Mouse (Mus musculus) kidney, postnatal 10 days (tissue): ENCODE measurements around the gene Yipf1.

Experiments used
- DNase-seq: peaks from one replicate; pipeline ENCODE4 v3.0.0; 2021; ENCODE audit warnings: mixed read lengths

Gene Yipf1

GRCm38 (mm10) chr4:107313690-107314478 is at the start of gene Yipf1:
Gene Yipf1, plus strand, starts transcription at chr4:107314363.
- peak; percentile 94 for DNase-seq

- no peak for DNase-seq
Observed at GRCm38 (mm10) chr4:107273683-107274082, 40.5 kb upstream of the Yipf1 start.

GRCm38 (mm10) chr4:107274511-107274910 is 39.7 kb upstream of the Yipf1 start:
- peak; percentile 56 for DNase-seq

GRCm38 (mm10) chr4:107278188-107278707 is 35.9 kb upstream of the Yipf1 start:
- no peak for DNase-seq

- DNase-seq = no peak
Observed at GRCm38 (mm10) chr4:107280843-107281475, 33.2 kb upstream of the Yipf1 start.

- no peak for DNase-seq
Observed at GRCm38 (mm10) chr4:107285446-107286200, 28.5 kb upstream of the Yipf1 start.

- DNase-seq = no peak
Observed at GRCm38 (mm10) chr4:107286386-107286785, 27.8 kb upstream of the Yipf1 start.

GRCm38 (mm10) chr4:107287517-107287916 is 26.6 kb upstream of the Yipf1 start:
- DNase-seq = no peak

- DNase-seq = no peak
Observed at GRCm38 (mm10) chr4:107291611-107292272, 22.4 kb upstream of the Yipf1 start.

- no peak for DNase-seq
Observed at GRCm38 (mm10) chr4:107292273-107292662, 21.9 kb upstream of the Yipf1 start.

- no peak for DNase-seq
Observed at GRCm38 (mm10) chr4:107298071-107298606, 16.0 kb upstream of the Yipf1 start.

GRCm38 (mm10) chr4:107299779-107300340 is 14.3 kb upstream of the Yipf1 start:
- peak; percentile 35 for DNase-seq

GRCm38 (mm10) chr4:107300371-107300770 is 13.8 kb upstream of the Yipf1 start:
- no peak for DNase-seq

GRCm38 (mm10) chr4:107300902-107301555 is 13.1 kb upstream of the Yipf1 start:
- DNase-seq = no peak

GRCm38 (mm10) chr4:107302221-107302620 is 11.9 kb upstream of the Yipf1 start:
- no peak for DNase-seq

GRCm38 (mm10) chr4:107302832-107303231 is 11.3 kb upstream of the Yipf1 start:
- DNase-seq = peak; percentile 56

- DNase-seq = no peak
Observed at GRCm38 (mm10) chr4:107303531-107303930, 10.6 kb upstream of the Yipf1 start.

GRCm38 (mm10) chr4:107306966-107307365 is 7.2 kb upstream of the Yipf1 start, which contains the start of gene Dio1:
Gene Dio1, minus strand, starts transcription at chr4:107307169.
- DNase-seq = peak; percentile 69

- DNase-seq = no peak
Observed at GRCm38 (mm10) chr4:107314479-107314805, 279 bp downstream of the Yipf1 start.

- DNase-seq = no peak
Observed at GRCm38 (mm10) chr4:107318646-107319045, 4.5 kb downstream of the Yipf1 start.

GRCm38 (mm10) chr4:107321041-107321440 is 6.9 kb downstream of the Yipf1 start:
- no peak for DNase-seq

GRCm38 (mm10) chr4:107323113-107323512 is 8.9 kb downstream of the Yipf1 start:
- no peak for DNase-seq
